Mouse (Mus musculus): ENCODE data around the gene Tagln3. TPM values are rescaled to one million over a fixed set of nuclear protein-coding genes. Genes with fewer than 3 reads are reported as not detected.

Tagln3 gene
- total RNA-seq, 2 experiments from 2014 or later = 181 to 201 TPM

Other genes starting within 250 kb of the Tagln3 start
- gene Gm609, start 231.6 kb downstream of the Tagln3 start, total RNA-seq (2021) = not detected
- not detected for gene Gm17783, start 192.6 kb downstream of the Tagln3 start, total RNA-seq (2021)
- not detected for gene Slc9c1, start 189.3 kb downstream of the Tagln3 start, total RNA-seq (2021)
- not detected for gene Gcsam, start 114.2 kb downstream of the Tagln3 start, total RNA-seq (2021)
- not detected for gene BC016579, start 70.5 kb downstream of the Tagln3 start, total RNA-seq (2021)
- 1 to 10 TPM; 3.5 to 3.7 TPM for gene Tmprss7, start 30.9 kb downstream of the Tagln3 start, total RNA-seq (2021)
- gene Abhd10, start 18.3 kb upstream of the Tagln3 start, total RNA-seq (2021) = 10 to 100 TPM; 19.8 to 24.8 TPM
- gene Phldb2, start 229.0 kb upstream of the Tagln3 start, total RNA-seq (2021) = 10 to 100 TPM; 10.9 to 11.9 TPM